In the genomic region with DNA sequence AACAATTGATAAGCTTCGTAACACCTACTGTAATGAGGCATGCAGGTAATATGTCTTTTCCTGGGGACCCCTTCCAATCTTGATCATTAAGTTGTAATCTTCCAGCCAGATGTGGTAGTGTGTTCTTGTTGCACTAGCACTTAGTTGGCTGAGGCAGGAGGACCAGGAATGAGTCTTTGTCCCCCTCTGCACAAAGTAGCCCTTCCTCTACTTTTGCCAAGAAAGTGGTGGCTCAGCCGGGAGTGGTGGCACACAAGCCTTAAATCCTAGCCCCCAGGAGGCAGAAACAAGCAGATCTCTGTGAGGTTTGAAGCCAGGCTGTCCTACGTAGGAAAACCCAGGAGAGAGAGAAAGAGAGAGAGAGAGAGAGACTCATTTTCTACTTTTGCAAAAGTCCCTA, we compare ENCODE assay signal across 10 mouse cellular contexts. TPM values are rescaled to one million over a fixed set of nuclear protein-coding genes. Genes with fewer than 3 reads are reported as not detected.
A peak's percentile ranks its signal among the peaks of the same experiment; 100 is the strongest.
DNase-seq lines count a peak whose midpoint lies in the region; ATAC-seq and TF ChIP-seq lines count a peak whose summit lies in the region.
"Had no signal": no experiment of that assay in that cellular context is flagged by ENCODE, and none has a peak within 500 bp of the region (broad histone marks: within the 10 kb centered on the region; RNA-seq: fewer than 3 reads in every experiment).

No protein-coding gene starts in this region.

- no peaks in the 10 kb centered on the region for H3K27me3 ChIP-seq in lung, embryonic 14.5 days (ENCODE audit: insufficient read depth, low read length)
- H3K27me3 ChIP-seq in forebrain, embryonic 13.5 days = no peaks in the 10 kb centered on the region
- no peaks in the 10 kb centered on the region for H3K27me3 ChIP-seq in limb, embryonic 11.5 days (ENCODE audit: control insufficient read depth, insufficient read depth, low read length)
- H3K27me3 ChIP-seq in neural tube, embryonic 15.5 days (replicated peaks) = no peaks in the 10 kb centered on the region
- H3K27me3 ChIP-seq: Patski had no signal

- DNase-seq in lung, embryonic 14.5 days = no peak
- DNase-seq in lung, postnatal 14 days = no peak
- DNase-seq in limb, embryonic 11.5 days (ENCODE audit: low spot score) = no peak
- no peak for DNase-seq in gastrocnemius, postnatal 25 days
- DNase-seq in embryo, embryonic 9.5 days (ENCODE audit: extremely low spot score) = no peak
- no peak for DNase-seq in left cerebral cortex, postnatal 36 days (ENCODE audit: low spot score in 2 of 2)

- no peak for ATAC-seq in lung, embryonic 14.5 days (ENCODE audit: insufficient read depth)
- ATAC-seq in forebrain, embryonic 13.5 days = no peak
- ATAC-seq in limb, embryonic 11.5 days (ENCODE audit: insufficient number of reproducible peaks, low FRiP score, low TSS enrichment, low read depth) = no peak
- no peak for ATAC-seq in neural tube, embryonic 15.5 days (ENCODE audit: low FRiP score)
- ATAC-seq: Patski had no signal

- peak overlapping the region; percentile 99 for H3K27ac ChIP-seq in lung, embryonic 14.5 days (ENCODE audit: low read depth)
- peak overlapping the region; percentile 99 for H3K27ac ChIP-seq in forebrain, embryonic 13.5 days
- peak overlapping the region; percentile 99 for H3K27ac ChIP-seq in limb, embryonic 11.5 days (replicated peaks; ENCODE audit: low read depth, low read length)
- H3K27ac ChIP-seq in neural tube, embryonic 15.5 days (replicated peaks) = peak overlapping the region; percentile 96

- no peaks in the 10 kb centered on the region for H3K9me3 ChIP-seq in lung, embryonic 14.5 days (ENCODE audit: low read depth, low read length)
- no peaks in the 10 kb centered on the region for H3K9me3 ChIP-seq in forebrain, embryonic 13.5 days (replicated peaks)
- H3K9me3 ChIP-seq in limb, embryonic 11.5 days (ENCODE audit: control insufficient read depth, low read length) = no peaks in the 10 kb centered on the region
- H3K9me3 ChIP-seq in neural tube, embryonic 15.5 days (replicated peaks) = no peaks in the 10 kb centered on the region
- H3K9me3 ChIP-seq: megakaryocyte, embryonic 14.5 days had no signal

- WGBS in lung, embryonic 14.5 days = 62% methylated on average over 3 of the region's 3 CpGs
- WGBS in forebrain, embryonic 13.5 days = 23% methylated on average over 3 of the region's 3 CpGs
- WGBS in limb, embryonic 11.5 days = 75% methylated on average over 3 of the region's 3 CpGs
- WGBS in neural tube, embryonic 15.5 days = 40% methylated on average over 3 of the region's 3 CpGs

- TF ChIP-seq CTCF in lung, embryonic 14.5 days (IDR thresholded peaks at IDR 0.05; ENCODE audit: low read depth) = no peak

- peaks cover 65% of the 10 kb centered on the region for H3K4me1 ChIP-seq in lung, embryonic 14.5 days (ENCODE audit: insufficient read depth)
- peaks cover 70% of the 10 kb centered on the region for H3K4me1 ChIP-seq in forebrain, embryonic 13.5 days
- H3K4me1 ChIP-seq in limb, embryonic 11.5 days (ENCODE audit: control insufficient read depth, insufficient read depth, low read length) = peaks cover 59% of the 10 kb centered on the region
- peaks cover 57% of the 10 kb centered on the region for H3K4me1 ChIP-seq in neural tube, embryonic 15.5 days

- peak overlapping the region; percentile 2; the same call in 1 of the 2 replicates for H3K9ac ChIP-seq in lung, embryonic 14.5 days
- H3K9ac ChIP-seq in forebrain, embryonic 13.5 days = peak overlapping the region; percentile 70
- H3K9ac ChIP-seq in limb, embryonic 11.5 days (ENCODE audit: low read length) = no peak overlapping the region
- H3K9ac ChIP-seq in neural tube, embryonic 15.5 days (replicated peaks) = no peak overlapping the region

- peak overlapping the region; percentile 64 for H3K4me2 ChIP-seq in lung, embryonic 14.5 days
- H3K4me2 ChIP-seq in forebrain, embryonic 13.5 days = peak overlapping the region; percentile 72
- H3K4me2 ChIP-seq in limb, embryonic 11.5 days (ENCODE audit: low read depth, severe bottlenecking) = 0 out of 2 replicates have a peak overlapping the region, but pooled peaks have one; percentile 57
- H3K4me2 ChIP-seq in neural tube, embryonic 15.5 days = no peak overlapping the region

- no peak overlapping the region for H3K4me3 ChIP-seq in lung, embryonic 14.5 days (ENCODE audit: low read depth, low read length)
- H3K4me3 ChIP-seq in forebrain, embryonic 13.5 days = no peak overlapping the region
- no peak overlapping the region for H3K4me3 ChIP-seq in limb, embryonic 11.5 days (ENCODE audit: low read depth, low read length)
- H3K4me3 ChIP-seq in neural tube, embryonic 15.5 days (replicated peaks) = no peak overlapping the region

- intact Hi-C loops in left cerebral cortex, postnatal 36 days (cut with DNase I) = loop anchor here (2.0 kb wide), 1 partner anchor 17 kb away; a partner anchor contains a TSS

- no peaks in the 10 kb centered on the region for H3K36me3 ChIP-seq in lung, embryonic 14.5 days (ENCODE audit: insufficient read depth)
- H3K36me3 ChIP-seq in forebrain, embryonic 13.5 days (ENCODE audit: poor library complexity, severe bottlenecking) = no peaks in the 10 kb centered on the region
- H3K36me3 ChIP-seq in limb, embryonic 11.5 days (ENCODE audit: control insufficient read depth, insufficient read depth, low read length) = no peaks in the 10 kb centered on the region
- no peaks in the 10 kb centered on the region for H3K36me3 ChIP-seq in neural tube, embryonic 15.5 days

RNA-seq across cellular contexts. Expression of a gene that starts 17.0 kb away (rescaled TPM):
- 77.2 and 81.0 TPM in 2 replicates for polyA plus RNA-seq in lung, embryonic 14.5 days (2014; fragmentation: Nextera tagmentation; extraction: Ambion mirVana)
- 122 and 129 TPM in 2 replicates for polyA plus RNA-seq in forebrain, embryonic 13.5 days (2015; fragmentation: Nextera tagmentation; extraction: Ambion mirVana)
- polyA plus RNA-seq in limb, embryonic 11.5 days (2014; fragmentation: Nextera tagmentation; extraction: Ambion mirVana) = 21.3 and 22.1 TPM in 2 replicates
- 20.6 and 29.3 TPM in 2 replicates for polyA plus RNA-seq in neural tube, embryonic 15.5 days (2015; fragmentation: Nextera tagmentation; extraction: Ambion mirVana)
- total RNA-seq in gastrocnemius, postnatal 25 days (2021) = 10 to 100 TPM; 15.1 to 27.0 TPM
- 10 to 100 TPM; 12.4 to 44.2 TPM for total RNA-seq in left cerebral cortex, postnatal 36 days (2021)

RNA-seq across cellular contexts. Expression of a gene that starts 24.9 kb away (rescaled TPM):
- 173 and 174 TPM in 2 replicates for polyA plus RNA-seq in lung, embryonic 14.5 days (2014; fragmentation: Nextera tagmentation; extraction: Ambion mirVana)
- 1.2 and 1.6 TPM in 2 replicates for polyA plus RNA-seq in forebrain, embryonic 13.5 days (2015; fragmentation: Nextera tagmentation; extraction: Ambion mirVana)
- polyA plus RNA-seq in limb, embryonic 11.5 days (2014; fragmentation: Nextera tagmentation; extraction: Ambion mirVana) = 2.9 and 4.5 TPM in 2 replicates
- polyA plus RNA-seq in neural tube, embryonic 15.5 days (2015; fragmentation: Nextera tagmentation; extraction: Ambion mirVana) = 14.5 and 14.6 TPM in 2 replicates
- total RNA-seq in gastrocnemius, postnatal 25 days (2021) = 100 to 1,000 TPM in 1 of 2 experiments, 10 to 100 TPM in 1; 33.0 to 107 TPM
- 10 to 100 TPM; 12.7 to 22.2 TPM for total RNA-seq in left cerebral cortex, postnatal 36 days (2021)

RNA-seq across cellular contexts. Expression of a gene that starts 49.1 kb away (rescaled TPM):
- not detected in 2 replicates for polyA plus RNA-seq in lung, embryonic 14.5 days (2014; fragmentation: Nextera tagmentation; extraction: Ambion mirVana)
- polyA plus RNA-seq in forebrain, embryonic 13.5 days (2015; fragmentation: Nextera tagmentation; extraction: Ambion mirVana) = 0.17 TPM in 1 of 2 replicates, not detected in the other
- not detected in 2 replicates for polyA plus RNA-seq in limb, embryonic 11.5 days (2014; fragmentation: Nextera tagmentation; extraction: Ambion mirVana)
- polyA plus RNA-seq in neural tube, embryonic 15.5 days (2015; fragmentation: Nextera tagmentation; extraction: Ambion mirVana) = 0.87 and 0.89 TPM in 2 replicates
- not detected for total RNA-seq in gastrocnemius, postnatal 25 days (2021)
- total RNA-seq in left cerebral cortex, postnatal 36 days (2021) = under 1 TPM; 0.23 to 0.30 TPM
- polyA plus RNA-seq: Patski had no signal

Comparison
In these comparisons a context has a peak if more than half of its experiments do, and no peak if none do; other contexts are left out.
1. H3K9ac ChIP-seq: peak in lung, embryonic 14.5 days (single experiment) and forebrain, embryonic 13.5 days (single experiment); none in limb, embryonic 11.5 days (single experiment) and neural tube, embryonic 15.5 days (single experiment).
2. RNA of a gene that starts 24.9 kb away (polyA plus RNA-seq): 173 to 174 TPM in lung, embryonic 14.5 days; 14.5 to 14.6 TPM in neural tube, embryonic 15.5 days, 2.9 to 4.5 TPM in limb, embryonic 11.5 days and 1.2 to 1.6 TPM in forebrain, embryonic 13.5 days; every median in the first group is over 10 times any median in the second.
3. Peak in every context shown above with its lines, with median percentiles within 50 percentile points of each other: H3K27ac ChIP-seq.